Mouse (Mus musculus) retina, adult 2 months (tissue): ENCODE data around the gene Itprip.

ENCODE experiments used
- DNase-seq: peaks from one replicate; pipeline ENCODE4 v3.0.0-alpha.2; 2012; ENCODE audit warnings: low read depth, low spot score

The Itprip gene

GRCm38 (mm10) chr19:47914191-47914590 is 4.9 kb downstream of the Itprip start:
- no peak for DNase-seq

- no peak for DNase-seq
Measured at GRCm38 (mm10) chr19:47913344-47913743, 5.8 kb downstream of the Itprip start.

- DNase-seq: no peak
Measured at GRCm38 (mm10) chr19:47910751-47911150, 8.3 kb downstream of the Itprip start.

GRCm38 (mm10) chr19:47910117-47910618 is 8.9 kb downstream of the Itprip start:
- no peak for DNase-seq

- DNase-seq: no peak
Measured at GRCm38 (mm10) chr19:47909387-47910116, 9.5 kb downstream of the Itprip start.

- no peak for DNase-seq
Measured at GRCm38 (mm10) chr19:47908961-47909371, 10.1 kb downstream of the Itprip start.

- no peak for DNase-seq
Measured at GRCm38 (mm10) chr19:47907596-47907995, 11.5 kb downstream of the Itprip start.

GRCm38 (mm10) chr19:47905603-47906002 is 13.5 kb downstream of the Itprip start:
- no peak for DNase-seq

GRCm38 (mm10) chr19:47905081-47905480 is 14.0 kb downstream of the Itprip start:
- no peak for DNase-seq

GRCm38 (mm10) chr19:47903679-47904078 is 15.4 kb downstream of the Itprip start:
- no peak for DNase-seq

- no peak for DNase-seq
Measured at GRCm38 (mm10) chr19:47902316-47903201, 16.5 kb downstream of the Itprip start.

- DNase-seq: no peak
Measured at GRCm38 (mm10) chr19:47900558-47900957, 18.5 kb downstream of the Itprip start.

- no peak for DNase-seq
Measured at GRCm38 (mm10) chr19:47900012-47900411, 19.1 kb downstream of the Itprip start.

- no peak for DNase-seq
Measured at GRCm38 (mm10) chr19:47898472-47899079, 20.5 kb downstream of the Itprip start.

- no peak for DNase-seq
Measured at GRCm38 (mm10) chr19:47893092-47893491, 26.0 kb downstream of the Itprip start.

GRCm38 (mm10) chr19:47891562-47892312 is 27.4 kb downstream of the Itprip start:
- DNase-seq: no peak

- DNase-seq: no peak
Measured at GRCm38 (mm10) chr19:47890489-47891130, 28.5 kb downstream of the Itprip start.

- no peak for DNase-seq
Measured at GRCm38 (mm10) chr19:47888037-47888436, 31.1 kb downstream of the Itprip start.

- no peak for DNase-seq
Measured at GRCm38 (mm10) chr19:47887417-47887816, 31.7 kb downstream of the Itprip start.

- DNase-seq: no peak
Measured at GRCm38 (mm10) chr19:47886617-47887016, 32.5 kb downstream of the Itprip start.

- no peak for DNase-seq
Measured at GRCm38 (mm10) chr19:47885886-47886285, 33.2 kb downstream of the Itprip start.
